Mouse (Mus musculus) right cerebral cortex, postnatal 14 days (tissue): ENCODE measurements around the gene Shisa8.

ENCODE experiments used
- DNase-seq: peaks from one replicate; pipeline ENCODE4 v3.0.0; 2022

Shisa8 gene

DNA sequence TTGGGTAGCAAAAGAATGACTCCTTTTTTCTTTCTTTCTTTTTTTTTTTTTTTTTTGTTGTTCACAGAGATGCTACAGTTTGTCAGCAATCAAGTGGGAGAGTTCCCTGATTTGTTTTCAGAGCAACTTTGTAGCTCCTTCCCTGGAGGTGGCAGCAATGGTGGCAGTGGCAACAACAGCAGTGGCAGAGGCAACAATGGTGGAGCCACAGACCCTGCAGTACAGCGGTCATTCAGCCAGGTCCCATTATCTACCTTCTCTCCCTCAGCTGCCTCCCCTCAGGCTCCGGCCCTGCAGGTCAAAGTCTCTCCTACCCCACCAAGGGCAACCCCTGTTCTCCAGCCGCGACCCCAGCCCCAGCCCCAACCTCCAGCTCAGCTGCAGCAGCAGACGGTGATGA is 42.9 kb downstream of the Shisa8 start:
- DNase-seq: no peak

DNA sequence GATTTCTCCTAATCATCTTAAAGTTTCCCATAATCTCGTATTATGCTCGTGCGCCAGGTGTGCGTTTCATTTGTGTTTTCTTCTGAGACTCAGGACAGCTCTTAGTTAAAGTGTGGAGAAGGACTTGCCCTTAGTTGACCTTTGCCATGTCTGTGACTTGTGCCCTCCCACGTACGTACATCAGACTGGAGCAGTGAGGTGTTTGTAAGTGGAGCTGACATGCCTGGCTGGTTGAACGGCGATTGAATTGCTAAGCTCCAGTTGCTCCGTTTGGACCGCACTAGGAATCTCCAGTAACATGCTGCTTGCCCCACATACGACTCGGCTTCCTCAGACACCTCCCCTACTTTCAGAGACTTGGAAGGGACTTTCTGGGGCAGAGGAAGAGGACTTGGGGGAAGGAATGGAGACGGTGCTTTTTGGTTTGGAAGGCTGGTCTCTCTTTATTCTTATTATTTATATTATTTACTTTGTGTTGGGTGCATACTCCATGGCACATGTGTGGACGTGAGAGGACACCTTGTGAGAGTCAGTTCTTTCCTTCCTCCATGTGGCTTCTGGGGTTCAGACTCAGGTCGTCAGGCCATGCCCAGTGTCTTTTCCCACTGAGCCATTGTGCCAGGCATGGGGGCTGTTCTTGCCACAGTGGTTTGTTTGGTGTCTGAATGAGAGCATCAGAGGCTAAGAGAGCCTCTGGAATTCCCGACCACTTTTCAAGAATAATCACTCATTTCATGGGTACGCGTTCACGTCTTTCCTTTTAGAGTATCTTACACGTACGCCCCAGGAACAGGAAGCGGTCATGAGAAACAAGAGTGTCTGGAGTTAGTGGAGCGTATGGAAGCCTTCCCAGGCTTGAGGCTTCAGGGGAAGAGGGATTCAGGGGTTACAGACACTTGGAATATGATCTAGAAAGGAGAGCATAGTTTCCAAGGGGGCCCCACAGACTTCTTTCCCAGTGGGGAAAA is 45.1 kb downstream of the Shisa8 start:
- DNase-seq: no peak

DNA sequence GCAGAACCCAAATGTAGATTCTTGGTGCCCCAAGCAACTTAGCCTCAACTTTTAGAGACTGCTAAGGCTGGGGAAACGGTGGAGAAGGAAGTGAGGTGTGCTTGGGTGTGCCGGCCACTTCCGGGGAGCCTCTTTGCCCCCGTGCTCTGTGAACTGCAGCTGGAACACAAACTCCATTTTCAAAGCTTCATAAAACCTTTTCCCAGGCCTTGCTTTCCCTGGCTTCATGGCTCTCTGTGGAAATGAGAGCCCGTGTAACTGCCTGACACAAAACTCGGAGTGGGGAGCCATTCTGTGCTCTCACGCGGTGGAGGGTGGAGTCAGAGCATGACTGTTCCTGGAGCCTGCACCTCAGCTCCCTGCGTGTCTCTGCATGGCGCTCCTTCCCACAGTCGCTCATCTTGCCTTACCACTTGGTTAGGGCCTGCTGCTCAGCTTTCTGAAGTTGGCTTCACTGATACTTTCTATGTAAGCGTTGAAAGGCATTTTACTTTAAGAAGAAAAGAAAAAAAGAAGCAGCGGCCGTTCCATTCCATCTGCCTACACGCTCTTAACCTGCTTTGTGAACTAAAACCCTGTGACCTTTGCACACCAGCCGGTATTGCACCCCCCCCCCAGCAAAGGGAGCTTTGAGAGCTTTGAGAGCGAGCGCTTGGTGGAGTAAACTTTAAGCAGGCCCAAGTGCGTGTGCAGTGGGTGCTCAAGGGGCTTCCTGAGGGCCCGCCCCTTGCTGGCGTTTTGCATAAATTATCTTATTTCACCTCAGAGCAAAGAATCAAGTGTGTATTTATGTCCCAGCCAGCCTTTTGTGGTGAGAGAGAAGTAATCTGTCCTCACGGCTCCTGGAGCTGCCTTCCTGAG is 46.1 kb downstream of the Shisa8 start:
- DNase-seq: no peak

DNA sequence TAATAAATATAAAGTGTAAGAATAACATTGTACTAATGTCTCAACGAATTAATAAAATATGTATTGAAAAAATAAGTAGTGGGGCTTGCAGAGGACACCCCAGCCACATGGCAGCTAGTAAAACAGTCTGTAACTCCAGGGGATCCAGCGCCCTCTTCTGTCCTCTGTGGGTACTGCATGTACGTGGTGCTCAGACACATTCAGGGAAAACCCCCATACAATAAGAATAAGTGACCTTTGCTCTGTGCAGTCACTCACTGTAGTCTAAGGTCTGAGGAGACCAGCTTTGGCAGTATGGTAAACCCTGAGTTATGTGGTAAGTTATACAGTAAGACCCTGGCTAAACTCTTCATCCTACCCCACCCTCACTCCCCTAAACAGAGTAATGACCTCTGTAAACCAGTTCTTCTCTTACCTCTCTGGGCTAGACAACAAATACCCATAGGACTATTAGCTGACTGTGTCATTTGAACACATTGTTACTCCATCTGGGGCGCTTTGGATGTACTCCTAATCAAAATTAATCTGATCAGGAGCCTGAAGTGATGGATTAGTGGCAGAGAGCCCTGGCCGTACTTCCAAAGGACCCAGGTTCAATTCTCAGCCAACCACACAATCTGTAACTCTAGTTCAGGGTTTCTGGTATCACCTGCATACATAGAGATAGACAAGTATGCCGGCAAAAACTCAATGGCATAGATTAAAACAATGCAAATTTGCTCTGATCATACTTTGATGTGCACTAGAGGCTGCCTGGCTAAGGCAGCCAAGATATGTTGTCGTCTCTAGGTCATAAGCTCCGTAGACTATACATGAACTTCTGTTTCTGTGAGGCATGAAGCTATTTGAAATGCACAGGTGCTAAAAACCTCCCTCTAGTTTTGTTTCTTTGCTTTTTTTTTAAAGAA is 47.0 kb downstream of the Shisa8 start:
- peak; percentile 79 for DNase-seq

DNA sequence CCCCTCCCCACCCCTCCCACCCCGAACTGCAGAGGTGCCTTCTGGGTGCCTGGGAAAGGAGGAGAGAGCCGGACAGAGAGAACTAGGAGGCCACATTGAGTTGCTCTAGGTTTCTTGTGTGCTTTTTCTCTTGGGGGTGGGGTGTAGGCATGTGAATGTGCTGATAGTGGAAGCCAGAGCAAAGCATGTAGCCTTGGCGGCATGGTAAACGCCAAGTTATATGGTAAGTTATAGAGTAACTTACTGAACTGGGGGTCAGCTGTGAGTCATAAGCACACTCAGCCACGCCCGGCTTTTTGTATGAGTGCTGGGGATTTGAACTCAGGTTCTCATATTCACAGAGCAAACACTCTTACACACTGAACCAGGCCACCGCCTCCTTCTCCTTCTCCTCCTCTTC is 48.1 kb downstream of the Shisa8 start:
- DNase-seq: no peak

DNA sequence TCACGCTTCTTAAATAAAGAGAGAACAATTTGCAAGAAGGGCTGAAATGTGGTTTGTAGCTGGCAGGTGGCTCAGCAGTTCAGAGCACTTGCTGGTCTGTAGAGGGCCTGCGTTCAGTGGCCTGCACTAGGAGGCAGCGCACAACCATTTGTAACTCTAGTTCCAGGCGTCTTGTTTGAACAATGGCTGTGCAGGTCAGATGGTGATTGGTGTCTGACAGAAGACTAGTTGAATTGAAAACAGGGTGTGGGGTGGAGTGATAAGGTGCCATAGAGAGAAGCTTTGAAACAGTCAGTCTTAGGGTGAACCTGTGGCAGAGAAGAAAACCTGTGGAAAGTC is 48.6 kb downstream of the Shisa8 start:
- no peak for DNase-seq

DNA sequence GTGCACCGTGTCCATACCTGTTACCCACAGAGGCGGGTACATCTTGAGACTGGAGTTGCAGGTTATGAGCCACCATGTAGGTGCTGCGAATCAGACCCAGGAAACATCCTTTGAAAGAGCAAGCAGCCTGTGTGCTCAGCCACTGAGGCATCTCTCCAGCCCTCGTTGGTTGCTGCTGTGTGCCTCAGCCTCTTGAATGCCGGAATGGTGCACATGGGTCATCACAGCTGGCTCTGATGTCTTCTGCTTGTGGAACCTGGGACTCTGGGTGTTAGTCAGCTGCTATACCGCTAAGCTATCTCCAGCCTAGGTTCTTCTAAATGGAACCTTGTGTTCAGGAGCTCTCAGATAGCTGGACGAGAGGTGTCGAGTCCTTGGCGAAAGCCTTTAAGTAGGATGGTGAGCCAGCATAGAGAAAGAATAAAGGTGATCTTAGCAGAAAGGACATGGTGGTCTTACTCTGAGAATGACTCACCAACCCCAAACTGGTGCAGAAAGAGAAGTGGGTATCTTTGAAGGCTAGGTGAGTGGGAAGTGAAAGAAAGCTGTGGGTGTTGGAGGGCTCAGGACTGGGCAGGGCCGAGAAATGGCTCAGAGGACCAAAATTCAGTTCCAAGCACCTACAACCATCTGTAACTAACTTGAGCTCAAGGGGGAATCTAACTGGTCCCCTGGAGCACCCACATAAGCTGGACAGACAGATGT is 49.1 kb downstream of the Shisa8 start:
- DNase-seq: no peak

DNA sequence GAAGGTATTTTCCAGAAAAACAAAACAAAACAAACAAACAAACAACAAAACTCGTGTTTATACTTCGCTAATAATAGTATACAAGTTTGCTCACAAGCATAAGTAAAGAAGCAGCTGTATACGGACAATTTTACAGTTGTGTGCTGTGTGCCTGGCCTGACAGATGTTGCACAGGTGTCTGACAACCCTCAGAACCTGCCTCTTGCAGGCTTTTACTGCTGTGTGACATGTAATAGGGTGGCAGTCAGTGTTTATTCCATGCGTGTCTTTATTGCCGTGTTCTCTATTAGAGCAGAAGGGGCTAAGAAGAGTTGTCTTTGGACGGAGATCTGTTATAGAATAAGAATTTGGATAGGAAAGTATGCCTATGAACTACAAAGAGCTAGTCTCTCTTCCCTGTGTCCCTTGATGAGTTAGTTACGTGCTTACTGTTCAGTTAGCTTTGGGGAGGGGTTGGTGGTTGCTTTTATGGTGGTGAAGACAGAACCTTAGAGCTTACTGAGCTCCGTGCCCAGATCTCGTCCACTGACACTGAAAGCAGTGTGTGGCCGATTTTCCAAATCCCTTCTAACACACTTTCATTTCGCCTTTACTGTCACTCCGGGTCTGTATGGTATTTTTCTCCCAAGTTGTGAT is 50.5 kb downstream of the Shisa8 start:
- DNase-seq: no peak

DNA sequence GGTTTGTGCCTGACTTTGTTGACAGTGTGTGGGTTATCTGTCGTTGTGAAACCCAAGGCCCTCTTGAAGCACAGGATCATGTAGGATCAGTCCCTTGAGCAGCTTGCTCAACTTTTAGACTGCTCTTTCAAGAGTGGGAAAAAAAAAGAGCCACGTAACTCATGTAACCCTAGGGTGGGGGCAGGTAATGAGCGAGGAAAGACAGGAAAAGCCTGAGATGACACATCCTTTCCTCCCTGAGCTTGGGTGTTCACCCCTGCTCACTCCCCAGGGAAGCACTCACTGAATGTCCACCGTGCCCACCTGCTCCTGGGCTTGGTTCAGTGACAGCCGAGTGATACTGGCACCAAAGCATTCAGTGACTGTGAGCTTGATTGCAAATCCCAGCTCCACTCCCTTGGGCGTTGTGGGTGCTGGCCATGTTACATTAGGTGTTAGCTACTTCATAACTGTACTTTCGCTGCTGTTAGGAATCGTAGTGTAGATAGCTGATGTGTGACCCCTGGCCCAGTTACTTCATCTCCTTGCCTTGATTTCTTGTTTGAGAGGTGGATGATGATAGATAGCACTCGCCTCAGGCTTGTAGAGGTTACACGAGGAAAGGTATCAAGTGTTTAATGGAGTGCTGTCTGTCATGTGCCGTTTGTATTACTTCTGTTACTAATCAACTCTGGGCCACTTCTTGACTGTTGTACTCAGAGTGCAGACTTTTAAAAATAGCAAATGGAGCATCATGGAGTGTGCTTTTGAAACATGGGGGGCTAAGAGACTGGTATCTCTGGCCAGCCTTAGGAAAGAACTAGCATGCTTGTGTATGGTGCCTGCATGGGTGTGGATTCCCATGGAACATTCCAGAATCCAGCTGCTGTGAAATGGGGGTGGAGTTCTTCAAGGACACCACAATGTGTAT is 51.6 kb downstream of the Shisa8 start:
- no peak for DNase-seq

DNA sequence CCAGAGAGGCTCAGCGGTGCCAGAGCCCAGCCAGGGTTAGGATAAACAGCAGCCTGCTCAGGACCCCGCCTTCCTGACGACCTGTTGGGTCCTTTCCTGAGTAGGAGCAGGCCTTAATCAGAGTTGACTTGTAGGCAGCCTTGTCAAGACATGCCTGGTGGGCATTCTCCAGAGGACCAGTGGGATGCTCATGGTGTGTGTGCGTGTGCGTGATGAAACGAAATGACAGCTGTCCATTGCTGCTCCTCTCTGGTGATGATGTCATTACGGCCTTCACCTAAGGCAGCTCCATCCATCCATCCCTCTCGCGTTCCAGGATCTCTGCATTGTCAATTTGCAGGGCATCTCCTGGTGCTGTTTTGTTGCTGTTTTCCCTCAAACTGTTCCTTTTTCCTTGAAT is 53.1 kb downstream of the Shisa8 start:
- DNase-seq: no peak

DNA sequence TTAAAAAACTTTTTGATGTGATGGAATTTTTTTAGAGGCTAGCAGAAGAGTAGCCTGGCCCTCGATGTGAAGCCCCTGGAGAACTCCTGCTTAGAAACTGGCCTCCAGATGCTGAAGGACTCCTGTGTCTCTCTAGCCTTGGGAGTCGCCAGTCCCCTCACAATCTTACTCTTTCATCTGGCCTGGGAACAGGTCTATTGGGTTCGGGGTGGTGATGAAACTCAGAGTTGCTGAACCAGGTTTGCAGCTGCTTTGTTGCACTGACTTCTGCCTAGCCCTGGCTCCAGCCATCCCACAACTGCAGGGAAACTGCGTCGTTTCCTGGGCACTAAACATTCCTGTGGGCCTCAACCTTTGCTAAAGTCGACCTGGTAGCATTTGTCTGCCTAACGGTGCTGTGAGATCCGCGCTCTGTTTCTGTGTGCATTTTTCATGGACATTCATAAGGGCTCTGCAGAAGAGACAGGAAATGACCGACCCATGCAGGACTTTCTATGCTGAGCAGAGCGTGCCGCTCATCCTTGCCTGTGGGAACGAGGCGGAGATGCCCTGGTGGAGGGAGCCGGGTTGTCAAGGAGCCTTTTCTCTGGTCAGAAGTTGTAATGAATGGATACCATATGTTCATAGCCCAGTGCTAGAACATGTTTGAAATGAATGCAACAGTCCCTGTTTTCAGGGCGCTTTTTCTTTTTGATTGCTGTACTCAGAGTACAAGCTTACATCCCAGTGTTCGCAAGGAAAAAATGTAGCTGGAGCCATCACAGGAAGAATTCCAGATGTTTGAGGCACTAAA is 54.2 kb downstream of the Shisa8 start:
- no peak for DNase-seq

DNA sequence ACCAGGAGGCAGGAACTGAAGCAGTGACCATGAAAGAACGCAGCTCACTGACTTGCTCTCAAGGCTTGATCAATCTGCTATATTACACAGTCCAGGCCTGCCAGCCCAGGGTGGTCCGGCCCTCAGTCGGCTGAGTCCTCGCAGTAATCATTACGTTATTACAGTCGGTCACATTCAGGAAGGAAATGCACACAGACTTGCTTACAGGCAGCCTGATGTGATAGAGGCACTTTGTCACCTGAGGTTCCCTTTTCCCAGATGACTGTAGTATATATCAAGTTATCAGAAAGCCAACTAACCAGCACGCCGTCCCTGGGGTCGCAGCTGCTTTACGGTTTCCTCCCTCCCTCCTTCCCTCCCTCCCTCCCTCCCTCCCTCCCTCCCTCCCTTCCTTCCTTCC is 55.7 kb downstream of the Shisa8 start:
- no peak for DNase-seq

DNA sequence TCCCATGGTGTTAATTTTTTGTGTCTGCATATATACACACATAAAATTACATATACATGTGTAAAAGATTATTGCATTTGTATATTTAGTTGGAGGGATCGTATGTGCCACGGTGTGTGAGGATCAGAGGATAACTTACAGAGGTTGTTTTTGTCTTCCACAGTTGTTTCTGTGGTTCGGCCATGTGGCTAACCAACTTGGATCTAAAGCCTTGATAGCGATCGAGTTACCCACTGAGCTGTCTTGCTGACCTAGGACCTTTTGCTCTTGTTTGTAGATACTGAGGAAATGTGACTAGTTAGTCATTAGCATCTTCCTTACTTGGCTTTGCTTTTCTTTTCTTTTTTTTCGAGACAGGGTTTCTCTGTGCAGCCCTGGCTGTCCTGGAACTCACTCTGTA is 56.3 kb downstream of the Shisa8 start:
- DNase-seq: no peak
